Mouse (Mus musculus) hindbrain, embryonic 14.5 days (tissue): ENCODE results near the gene Uqcc2. TPM values are rescaled to one million over a fixed set of nuclear protein-coding genes. Genes with fewer than 3 reads are reported as not detected.

Experiments used
- ATAC-seq: fragments of 200-750 bp; cut with Nextera tagmentation; 2 replicates; pipeline ENCODE4 v1.8.0; 2017; ENCODE audit warnings: moderate number of reproducible peaks, mild to moderate bottlenecking, moderate TSS enrichment, moderate library complexity; ENCODE audit not compliant: low FRiP score
- DNase-seq: peaks from one replicate; pipeline ENCODE4 v3.0.0-alpha.2; 2015; ENCODE audit warnings: low spot score
- H3K27ac ChIP-seq: fragments of 300-500 bp; sonication (generic); 2 replicates; pipeline ENCODE4 v1.5.1; 2014; ENCODE audit warnings: mild to moderate bottlenecking, moderate library complexity
- H3K27me3 ChIP-seq: fragments of 300-500 bp; sonication (generic); 2 replicates; pipeline ENCODE4 v1.6.1; 2014; ENCODE audit warnings: mild to moderate bottlenecking, low read length, mixed read lengths; ENCODE audit not compliant: control insufficient read depth, insufficient read depth
- H3K36me3 ChIP-seq: fragments of 300-500 bp; sonication (generic); replicated peaks from 2 replicates; pipeline ENCODE4 v1.6.1; 2014; ENCODE audit not compliant: control insufficient read depth, insufficient read depth
- H3K4me1 ChIP-seq: fragments of 300-500 bp; sonication (generic); replicated peaks from 2 replicates; pipeline ENCODE4 v1.6.1; 2014; ENCODE audit warnings: antibody characterized with exemption, low read length, mixed read lengths; ENCODE audit not compliant: control insufficient read depth, insufficient read depth
- H3K4me2 ChIP-seq: fragments of 300-500 bp; sonication (generic); replicated peaks from 2 replicates; pipeline ENCODE4 v1.6.1; 2014; ENCODE audit warnings: mild to moderate bottlenecking, moderate library complexity
- H3K4me3 ChIP-seq: fragments of 300-500 bp; sonication (generic); replicated peaks from 2 replicates; pipeline ENCODE4 v1.5.1; 2014; ENCODE audit warnings: mild to moderate bottlenecking, low read length
- H3K9ac ChIP-seq: fragments of 300-500 bp; sonication (generic); 2 replicates; pipeline ENCODE4 v1.6.1; 2014
- H3K9me3 ChIP-seq: fragments of 300-500 bp; sonication (generic); 2 replicates; pipeline ENCODE4 v1.6.1; 2016; ENCODE audit warnings: low read length; ENCODE audit not compliant: control insufficient read depth
- WGBS: fragments of 180-500 bp; shearing (Covaris S2); extraction: QIAGEN DNeasy Blood & Tissue Kit; methylation state at CpG from one replicate; pipeline ENCODE4 v1.1.7; 2014; 5-methylcytosine and 5-hydroxymethylcytosine counted together
- polyA plus RNA-seq: library from polyadenylated mRNA; unstranded; fragments of >200 nt; fragmentation: Nextera tagmentation; extraction: Ambion mirVana; gene quantifications from 2 replicates; pipeline ENCODE4 v1.2.1, GENCODE M21; 2014

Gene Uqcc2
- polyA plus RNA-seq, 1 experiment from 2014 or later, result 406 TPM

DNA sequence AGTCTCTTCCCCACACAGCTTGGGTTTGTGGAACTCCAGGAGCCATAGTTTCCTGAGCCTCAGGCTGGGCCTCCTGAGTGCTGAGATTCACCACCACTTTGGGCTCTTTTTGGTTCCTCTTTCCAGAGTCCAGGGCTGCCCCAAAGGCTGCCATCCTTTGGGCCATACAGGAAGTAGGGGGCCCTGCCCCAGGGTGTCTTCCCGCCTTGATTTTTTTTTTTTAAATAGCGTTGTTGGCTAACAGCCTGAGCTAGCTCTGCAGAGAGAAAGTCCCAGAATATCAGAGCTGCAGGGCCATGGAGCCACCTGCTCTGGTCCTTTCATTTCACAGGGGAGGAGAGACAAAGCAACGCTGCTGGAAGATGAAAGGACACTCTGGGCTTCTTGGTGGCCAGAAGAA is 40.0 kb upstream of the Uqcc2 start:
- no peak overlapping the region for H3K4me3 ChIP-seq
- no peak for DNase-seq
- H3K9ac ChIP-seq, result no peak overlapping the region
- H3K4me1 ChIP-seq, result peaks cover 15% of the 10 kb centered on the region
- H3K36me3 ChIP-seq, result no peaks in the 10 kb centered on the region
- no peak overlapping the region for H3K27ac ChIP-seq
- no peak overlapping the region for H3K4me2 ChIP-seq
- no peak for ATAC-seq
- H3K27me3 ChIP-seq, result no peaks in the 10 kb centered on the region
- WGBS, result 74% methylated on average over 3 of the region's 3 CpGs
- H3K9me3 ChIP-seq, result no peaks in the 10 kb centered on the region

DNA sequence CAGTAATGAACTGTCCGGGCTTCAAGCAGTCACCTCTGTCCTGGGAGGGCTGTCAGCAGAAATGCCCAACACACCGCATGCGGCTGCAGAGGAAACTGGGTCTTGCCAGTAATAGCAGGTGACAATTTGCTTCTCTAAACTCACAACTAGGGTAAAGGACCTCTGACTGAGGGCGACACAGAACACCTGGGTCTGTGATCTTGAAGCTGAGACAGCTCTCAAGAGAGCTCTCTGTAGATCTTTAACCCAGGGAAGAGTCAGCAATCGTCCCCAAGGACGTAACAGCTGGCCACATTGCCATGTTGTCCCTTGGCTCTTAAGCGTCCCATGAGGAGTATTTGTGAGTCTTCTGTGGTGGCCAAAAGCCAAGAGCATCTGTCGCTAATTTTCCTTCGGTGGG is 38.7 kb upstream of the Uqcc2 start:
- Histone ChIP-seq H3K4me2 (no peak overlapping the region), H3K9me3 (no peaks in the 10 kb centered on the region), H3K27me3 (no peaks in the 10 kb centered on the region), H3K4me3 (no peak overlapping the region), H3K36me3 (no peaks in the 10 kb centered on the region), H3K9ac (no peak overlapping the region), H3K4me1 (peaks cover 15% of the 10 kb centered on the region), H3K27ac (no peak overlapping the region)
- DNase-seq (no peak), ATAC-seq (no peak)
- WGBS, result 84% methylated on average over 9 of the region's 9 CpGs

DNA sequence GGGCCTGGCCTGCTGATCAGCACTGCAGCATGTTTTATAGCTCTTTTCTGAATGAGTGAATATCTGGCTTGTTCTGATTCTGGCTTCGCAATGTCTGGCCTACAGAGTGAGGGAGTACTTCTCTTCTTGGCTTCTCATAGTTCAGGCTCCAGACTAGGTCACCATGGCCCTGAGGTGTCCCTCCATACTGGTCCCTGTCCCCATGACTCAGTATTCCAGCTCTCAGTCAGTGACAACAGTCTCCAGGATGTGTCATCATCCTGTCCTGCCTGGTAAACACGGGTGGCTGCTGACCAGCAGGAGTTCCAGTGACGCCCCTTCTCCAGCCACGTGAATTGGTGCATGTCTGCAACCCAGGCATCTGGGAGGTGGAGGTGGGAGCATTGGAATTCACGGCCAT is 37.4 kb upstream of the Uqcc2 start:
- DNase-seq (no peak), ATAC-seq (no peak)
- Histone ChIP-seq H3K4me2 (no peak overlapping the region), H3K27ac (no peak overlapping the region), H3K4me1 (peaks cover 11% of the 10 kb centered on the region), H3K9ac (no peak overlapping the region), H3K27me3 (no peaks in the 10 kb centered on the region), H3K36me3 (no peaks in the 10 kb centered on the region), H3K9me3 (no peaks in the 10 kb centered on the region), H3K4me3 (no peak overlapping the region)
- WGBS, result 71% methylated on average over 5 of the region's 5 CpGs

DNA sequence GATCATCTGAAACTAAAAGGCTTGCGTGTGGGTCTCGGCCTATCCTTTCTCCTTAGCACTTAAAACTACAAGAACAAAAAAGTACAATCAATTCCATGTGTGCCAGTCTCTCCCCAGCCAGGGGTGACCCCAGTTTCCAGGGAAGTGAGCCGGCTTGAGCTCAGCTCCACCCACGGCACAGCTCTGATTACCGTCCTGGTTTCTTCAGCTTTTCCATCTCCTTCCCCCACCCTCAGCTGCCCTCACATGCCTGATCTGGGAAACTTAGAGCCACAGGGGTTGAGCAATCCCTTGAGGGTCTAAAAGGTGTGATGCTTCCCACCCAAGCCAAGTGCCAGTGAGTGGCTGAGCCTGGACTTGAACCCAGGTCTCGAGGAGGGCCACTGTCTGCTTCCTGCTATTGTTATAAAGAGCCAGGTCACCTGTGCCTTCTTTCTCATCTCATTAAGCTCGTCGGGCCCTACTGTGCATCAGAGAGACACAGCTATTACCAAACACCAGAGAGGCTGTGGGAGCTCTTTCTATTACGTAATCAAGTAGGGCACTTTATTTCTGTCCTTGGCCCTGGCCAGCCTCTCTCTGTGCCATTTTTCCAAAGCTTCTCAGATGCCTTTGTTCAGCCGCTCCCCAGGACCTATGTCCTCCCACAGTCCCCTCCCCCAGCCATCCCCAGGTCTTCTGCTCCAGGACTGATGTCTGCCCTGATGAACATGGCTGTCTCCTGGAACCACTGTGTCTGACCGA is 36.4 kb upstream of the Uqcc2 start:
- H3K4me1 ChIP-seq, result peaks cover under 1% of the 10 kb centered on the region
- DNase-seq, result no peak

DNA sequence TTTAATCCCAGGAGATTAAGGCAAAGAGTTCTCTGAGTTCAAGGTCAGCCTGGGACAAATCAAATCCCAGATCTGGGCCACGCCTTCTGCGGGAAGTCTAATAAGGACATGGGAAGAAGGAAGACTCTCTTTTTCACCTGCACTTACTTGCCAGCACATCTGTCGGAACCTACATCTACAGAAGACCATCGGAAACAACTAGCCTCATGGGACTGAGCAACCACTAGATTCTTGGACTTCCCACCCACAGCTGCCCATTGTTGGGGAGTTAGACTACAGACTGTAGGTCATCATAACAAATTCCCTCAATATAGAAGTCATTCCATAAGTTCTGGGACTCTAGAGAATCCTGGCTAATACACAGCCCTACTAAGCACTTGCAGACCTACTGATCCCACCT is 34.9 kb upstream of the Uqcc2 start:
- WGBS, result 94% methylated on average over 4 of the region's 4 CpGs
- Histone ChIP-seq H3K4me1 (no peaks in the 10 kb centered on the region), H3K36me3 (no peaks in the 10 kb centered on the region), H3K27me3 (no peaks in the 10 kb centered on the region), H3K27ac (no peak overlapping the region), H3K9ac (no peak overlapping the region), H3K9me3 (no peaks in the 10 kb centered on the region), H3K4me3 (no peak overlapping the region), H3K4me2 (no peak overlapping the region)
- ATAC-seq, result no peak
- no peak for DNase-seq

More for the DNA sequence above, 36.4 kb upstream of the Uqcc2 start:
- Histone ChIP-seq H3K4me3 (no peak overlapping the region), H3K36me3 (no peaks in the 10 kb centered on the region), H3K4me2 (no peak overlapping the region), H3K27me3 (no peaks in the 10 kb centered on the region), H3K9ac (no peak overlapping the region), H3K27ac (no peak overlapping the region), H3K9me3 (no peaks in the 10 kb centered on the region)
- ATAC-seq, result no peak
- 78% methylated on average over 11 of the region's 11 CpGs for WGBS

DNA sequence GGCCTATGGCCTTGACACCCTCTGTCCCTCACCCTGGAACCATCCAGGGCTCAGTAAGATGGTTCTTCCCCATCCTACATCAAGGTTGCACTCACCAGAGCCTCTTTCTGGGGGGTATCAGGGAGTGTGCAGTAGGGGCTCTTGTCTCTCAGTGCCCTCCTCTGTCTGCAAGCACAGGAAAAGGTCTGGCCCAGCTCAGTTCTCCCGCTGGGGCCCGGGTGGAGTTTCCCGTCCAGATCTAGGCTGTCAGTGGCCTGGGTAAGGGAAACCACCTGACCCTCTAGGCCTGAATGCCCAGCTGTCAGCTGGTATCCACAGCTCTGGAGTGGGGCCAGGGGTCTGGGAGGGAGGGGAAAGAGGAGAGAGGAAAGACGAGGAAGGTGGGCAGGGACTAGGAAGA is 33.8 kb upstream of the Uqcc2 start, which contains the start of gene Ip6k3:
Ip6k3 (minus strand) TSS at position 251 of the 400 bp plus-strand sequence.
- H3K9me3 ChIP-seq, result no peaks in the 10 kb centered on the region
- H3K4me2 ChIP-seq, result no peak within 1 kb of the TSS
- 55% methylated on average over 4 of the region's 4 CpGs for WGBS
- DNase-seq (no peak), ATAC-seq (no peak)
- no peak within 1 kb of the TSS for H3K9ac ChIP-seq
- no peaks in the 10 kb centered on the region for H3K27me3 ChIP-seq
- no peaks in the 10 kb centered on the region for H3K36me3 ChIP-seq
- no peaks in the 10 kb centered on the region for H3K4me1 ChIP-seq
- H3K27ac ChIP-seq, result no peak within 1 kb of the TSS
- H3K4me3 ChIP-seq, result no peak within 1 kb of the TSS

DNA sequence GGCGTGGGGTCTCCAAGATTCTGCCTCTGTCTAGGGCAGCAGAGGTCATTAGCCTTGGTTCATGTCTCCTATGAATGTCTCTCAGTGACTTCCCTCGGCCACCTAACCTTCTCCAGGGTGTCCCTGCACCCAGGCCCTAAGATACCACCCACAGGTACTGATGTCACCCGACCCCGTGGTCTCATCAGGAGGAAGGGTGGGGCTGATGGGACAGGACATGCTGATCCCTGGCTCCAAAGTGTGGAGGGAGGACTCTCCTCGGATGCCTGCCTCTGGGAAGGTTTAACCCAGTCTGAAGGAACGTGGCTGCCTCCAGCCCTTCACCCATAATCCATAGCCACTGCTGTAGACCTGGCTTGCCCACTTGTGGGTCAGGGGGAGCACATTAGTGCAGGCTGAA is 33.2 kb upstream of the Uqcc2 start:
- DNase-seq (no peak), ATAC-seq (no peak)
- Histone ChIP-seq H3K27ac (no peak overlapping the region), H3K27me3 (no peaks in the 10 kb centered on the region), H3K9me3 (no peaks in the 10 kb centered on the region), H3K4me2 (no peak overlapping the region), H3K4me1 (no peaks in the 10 kb centered on the region), H3K36me3 (no peaks in the 10 kb centered on the region), H3K4me3 (no peak overlapping the region), H3K9ac (no peak overlapping the region)
- 83% methylated on average over 6 of the region's 6 CpGs for WGBS

DNA sequence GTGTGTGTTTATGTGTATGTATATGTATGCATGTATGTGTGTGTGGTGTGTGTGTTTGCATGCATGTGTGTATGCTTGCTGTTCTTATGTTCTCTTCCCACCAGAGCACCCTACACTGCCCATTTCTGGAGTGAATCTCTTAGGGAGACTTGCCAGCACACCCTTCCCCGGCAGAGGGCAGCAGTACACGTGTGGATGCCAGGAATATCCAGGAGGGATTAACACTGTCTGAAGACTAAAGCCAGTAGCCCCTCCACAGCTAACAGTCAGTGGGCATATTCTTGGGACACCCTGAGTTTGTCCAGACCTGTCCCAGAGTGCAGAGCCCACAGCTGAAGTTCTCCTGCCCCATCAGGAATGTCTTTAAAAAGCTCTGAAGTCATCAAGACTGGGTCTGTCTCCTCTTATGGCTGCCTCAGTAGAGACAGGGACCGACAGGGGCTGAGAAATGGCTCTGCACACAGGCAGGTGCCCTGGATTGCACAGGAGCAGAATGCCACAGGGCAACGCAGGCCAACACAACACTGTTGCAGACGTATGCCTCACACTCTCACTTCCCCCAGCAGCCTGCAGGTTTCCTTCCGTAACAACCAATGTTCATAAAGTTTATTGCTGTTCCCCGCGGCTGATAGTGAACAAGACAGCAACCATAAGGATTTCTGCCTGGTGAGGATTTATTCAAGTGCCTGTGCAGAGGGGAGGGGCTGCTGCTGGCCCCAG is 31.5 kb upstream of the Uqcc2 start:
- Histone ChIP-seq H3K36me3 (no peaks in the 10 kb centered on the region), H3K4me3 (no peak overlapping the region), H3K4me2 (no peak overlapping the region), H3K27ac (no peak overlapping the region), H3K9ac (no peak overlapping the region), H3K9me3 (no peaks in the 10 kb centered on the region), H3K27me3 (no peaks in the 10 kb centered on the region), H3K4me1 (no peaks in the 10 kb centered on the region)
- peak; percentile 67 for DNase-seq
- 69% methylated on average over 8 of the region's 8 CpGs for WGBS
- ATAC-seq, result no peak

DNA sequence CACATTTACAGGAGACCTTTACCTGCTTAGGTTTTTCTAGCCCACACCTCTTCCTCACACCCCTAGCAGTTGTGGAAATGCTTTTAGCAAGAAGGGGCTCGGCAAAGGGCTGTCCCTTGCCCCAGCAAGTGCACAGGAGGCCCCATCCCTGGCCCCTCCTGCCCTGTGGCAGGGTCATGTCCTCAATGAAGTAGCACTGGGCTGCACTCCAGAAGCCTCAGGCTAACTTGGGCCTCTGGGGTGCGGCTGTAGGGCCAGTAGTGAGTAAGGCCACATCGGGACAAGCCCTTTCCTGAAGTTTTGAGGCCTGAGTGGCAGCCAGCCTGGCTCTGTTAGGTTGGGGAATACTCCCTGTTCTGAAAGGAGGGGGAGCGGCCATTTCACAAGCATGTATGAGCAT is 27.2 kb upstream of the Uqcc2 start:
- Histone ChIP-seq H3K27ac (no peak overlapping the region), H3K4me2 (no peak overlapping the region), H3K36me3 (no peaks in the 10 kb centered on the region), H3K4me1 (no peaks in the 10 kb centered on the region), H3K4me3 (no peak overlapping the region), H3K9me3 (no peaks in the 10 kb centered on the region), H3K27me3 (no peaks in the 10 kb centered on the region), H3K9ac (no peak overlapping the region)
- DNase-seq, result no peak
- no peak for ATAC-seq
- 76% methylated on average over 4 of the region's 4 CpGs for WGBS
